Mouse (Mus musculus) forebrain, embryonic 15.5 days (tissue): ENCODE results near the gene Qrich2. TPM values are rescaled to one million over a fixed set of nuclear protein-coding genes. Genes with fewer than 3 reads are reported as not detected.
"Not testable (repeated sequence)": the region's sequence is repeated elsewhere in the genome, so short reads cannot be mapped to it uniquely, and the experiment has no call there.

Source experiments
- ATAC-seq: fragments of 200-750 bp; cut with Nextera tagmentation; replicated peaks from 2 replicates; pipeline ENCODE4 v1.8.0; 2017; ENCODE audit warnings: mild to moderate bottlenecking, moderate TSS enrichment, moderate library complexity
- H3K27ac ChIP-seq: fragments of 300-500 bp; sonication (generic); replicated peaks from 2 replicates; pipeline ENCODE4 v1.5.1; 2015; ENCODE audit warnings: mild to moderate bottlenecking, inconsistent platforms
- H3K27me3 ChIP-seq: fragments of 300-500 bp; sonication (generic); 2 replicates; pipeline ENCODE4 v1.6.1; 2015; ENCODE audit warnings: inconsistent platforms
- H3K36me3 ChIP-seq: fragments of 300-500 bp; sonication (generic); 2 replicates; pipeline ENCODE4 v1.6.1; 2015; ENCODE audit warnings: mild to moderate bottlenecking, inconsistent platforms
- H3K4me1 ChIP-seq: fragments of 300-500 bp; sonication (generic); 2 replicates; pipeline ENCODE4 v1.6.1; 2015; ENCODE audit warnings: inconsistent platforms
- H3K4me2 ChIP-seq: fragments of 300-500 bp; sonication (generic); replicated peaks from 2 replicates; pipeline ENCODE4 v1.6.1; 2015; ENCODE audit warnings: mild to moderate bottlenecking, inconsistent platforms
- H3K4me3 ChIP-seq: fragments of 300-500 bp; sonication (generic); 2 replicates; pipeline ENCODE4 v1.5.1; 2015; ENCODE audit warnings: mild to moderate bottlenecking, inconsistent platforms
- H3K9ac ChIP-seq: fragments of 300-500 bp; sonication (generic); replicated peaks from 2 replicates; pipeline ENCODE4 v1.6.1; 2015; ENCODE audit warnings: mild to moderate bottlenecking, inconsistent platforms
- H3K9me3 ChIP-seq: fragments of 300-500 bp; sonication (generic); 2 replicates; pipeline ENCODE4 v1.6.1; 2016; ENCODE audit warnings: inconsistent platforms
- WGBS: fragments of 180-500 bp; shearing (Covaris S2); methylation state at CpG from one replicate; pipeline ENCODE4 v1.1.7; 2015; ENCODE audit warnings: mixed read lengths; 5-methylcytosine and 5-hydroxymethylcytosine counted together
- polyA plus RNA-seq: library from polyadenylated mRNA; unstranded; fragments of >200 nt; fragmentation: Nextera tagmentation; extraction: Ambion mirVana; gene quantifications from 2 replicates; pipeline ENCODE4 v1.2.1, GENCODE M21; 2015

Gene Qrich2
- polyA plus RNA-seq, 1 experiment from 2014 or later, result not detected

- Histone ChIP-seq H3K36me3 (no peaks in the 10 kb centered on the region), H3K4me2 (no peak overlapping the region), H3K9me3 (no peaks in the 10 kb centered on the region), H3K27me3 (no peaks in the 10 kb centered on the region), H3K27ac (no peak overlapping the region), H3K4me1 (no peaks in the 10 kb centered on the region), H3K4me3 (no peak overlapping the region), H3K9ac (no peak overlapping the region)
- WGBS, result 92% methylated on average over 2 of the region's 2 CpGs
- no peak for ATAC-seq
Observed at GRCm38 (mm10) chr11:116422562-116422961, 43.5 kb downstream of the Qrich2 start.

GRCm38 (mm10) chr11:116421102-116421501 is 44.9 kb downstream of the Qrich2 start:
- 77% methylated on average over 6 of the region's 6 CpGs for WGBS
- no peak overlapping the region for H3K4me3 ChIP-seq
- H3K4me1 ChIP-seq, result no peaks in the 10 kb centered on the region
- H3K9ac ChIP-seq, result no peak overlapping the region
- H3K27ac ChIP-seq, result no peak overlapping the region
- H3K27me3 ChIP-seq, result no peaks in the 10 kb centered on the region
- H3K9me3 ChIP-seq, result no peaks in the 10 kb centered on the region
- no peaks in the 10 kb centered on the region for H3K36me3 ChIP-seq
- ATAC-seq, result no peak
- no peak overlapping the region for H3K4me2 ChIP-seq

GRCm38 (mm10) chr11:116418841-116419462 is 47.1 kb downstream of the Qrich2 start:
- H3K9ac ChIP-seq, result no peak overlapping the region
- H3K9me3 ChIP-seq, result no peaks in the 10 kb centered on the region
- WGBS, result 86% methylated on average over 6 of the region's 6 CpGs
- no peaks in the 10 kb centered on the region for H3K4me1 ChIP-seq
- no peak overlapping the region for H3K4me3 ChIP-seq
- no peaks in the 10 kb centered on the region for H3K27me3 ChIP-seq
- no peaks in the 10 kb centered on the region for H3K36me3 ChIP-seq
- no peak overlapping the region for H3K4me2 ChIP-seq
- no peak overlapping the region for H3K27ac ChIP-seq
- no peak for ATAC-seq

GRCm38 (mm10) chr11:116418194-116418840 is 47.7 kb downstream of the Qrich2 start:
- peaks cover 5% of the 10 kb centered on the region for H3K4me1 ChIP-seq
- WGBS, result 30% methylated on average over 2 of the region's 2 CpGs
- ATAC-seq, result no peak

GRCm38 (mm10) chr11:116417054-116417453 is 49.0 kb downstream of the Qrich2 start:
- no peak for ATAC-seq
- no peaks in the 10 kb centered on the region for H3K27me3 ChIP-seq
- 83% methylated on average over 5 of the region's 5 CpGs for WGBS
- no peak overlapping the region for H3K4me2 ChIP-seq
- no peak overlapping the region for H3K4me3 ChIP-seq
- no peaks in the 10 kb centered on the region for H3K9me3 ChIP-seq
- H3K36me3 ChIP-seq, result no peaks in the 10 kb centered on the region
- H3K9ac ChIP-seq, result no peak overlapping the region
- no peak overlapping the region for H3K27ac ChIP-seq
- peaks cover 6% of the 10 kb centered on the region for H3K4me1 ChIP-seq

More at GRCm38 (mm10) chr11:116418194-116418840, 47.7 kb downstream of the Qrich2 start:
- Histone ChIP-seq H3K27me3 (no peaks in the 10 kb centered on the region), H3K27ac (no peak overlapping the region), H3K36me3 (no peaks in the 10 kb centered on the region), H3K9me3 (no peaks in the 10 kb centered on the region), H3K9ac (no peak overlapping the region), H3K4me2 (no peak overlapping the region), H3K4me3 (no peak overlapping the region)

GRCm38 (mm10) chr11:116416196-116416943 is 49.7 kb downstream of the Qrich2 start:
- Histone ChIP-seq H3K4me3 (no peak overlapping the region), H3K36me3 (no peaks in the 10 kb centered on the region), H3K9me3 (no peaks in the 10 kb centered on the region), H3K27ac (no peak overlapping the region), H3K4me2 (no peak overlapping the region), H3K9ac (no peak overlapping the region), H3K4me1 (peaks cover 13% of the 10 kb centered on the region), H3K27me3 (no peaks in the 10 kb centered on the region)
- WGBS, result 76% methylated on average over 6 of the region's 6 CpGs
- ATAC-seq, result no peak

GRCm38 (mm10) chr11:116413631-116414022 is 52.4 kb downstream of the Qrich2 start:
- Histone ChIP-seq H3K4me3 (peak overlapping the region; percentile 83), H3K36me3 (no peaks in the 10 kb centered on the region), H3K4me1 (peaks cover 23% of the 10 kb centered on the region), H3K27ac (peak overlapping the region; percentile 95), H3K4me2 (peak overlapping the region; percentile 92), H3K9me3 (no peaks in the 10 kb centered on the region), H3K27me3 (no peaks in the 10 kb centered on the region), H3K9ac (peak overlapping the region; percentile 84)
- ATAC-seq, result no peak; the same call in 1 of the 2 replicates
- 72% methylated on average over 4 of the region's 4 CpGs for WGBS

- no peaks in the 10 kb centered on the region for H3K9me3 ChIP-seq
- H3K27me3 ChIP-seq, result no peaks in the 10 kb centered on the region
- H3K4me3 ChIP-seq, result peak within 1 kb of the TSS; percentile 83
- H3K27ac ChIP-seq, result peak within 1 kb of the TSS; percentile 95
- H3K4me2 ChIP-seq, result peak within 1 kb of the TSS; percentile 92
- 2% methylated on average over 68 of the region's 82 CpGs for WGBS
- H3K36me3 ChIP-seq, result no peaks in the 10 kb centered on the region
- peak within 1 kb of the TSS; percentile 95 for H3K9ac ChIP-seq
- peaks cover 23% of the 10 kb centered on the region for H3K4me1 ChIP-seq
- ATAC-seq, result peak; percentile 98
Observed at GRCm38 (mm10) chr11:116412904-116413630, 53.0 kb downstream of the Qrich2 start, which contains the start of gene Rnf157. Rnf157 (minus strand) TSS chr11:116413032.

- no peaks in the 10 kb centered on the region for H3K9me3 ChIP-seq
- H3K27me3 ChIP-seq, result no peaks in the 10 kb centered on the region
- peak overlapping the region; percentile 95 for H3K27ac ChIP-seq
- H3K4me3 ChIP-seq, result peak overlapping the region; percentile 83
- H3K36me3 ChIP-seq, result no peaks in the 10 kb centered on the region
- peaks cover 23% of the 10 kb centered on the region for H3K4me1 ChIP-seq
- H3K9ac ChIP-seq, result peak overlapping the region; percentile 95
- H3K4me2 ChIP-seq, result peak overlapping the region; percentile 92
- WGBS, result under 1% methylated on average over 74 of the region's 76 CpGs
- peak; percentile 39 for ATAC-seq
Observed at GRCm38 (mm10) chr11:116412028-116412827, 53.8 kb downstream of the Qrich2 start.

GRCm38 (mm10) chr11:116411582-116411981 is 54.5 kb downstream of the Qrich2 start:
- no peaks in the 10 kb centered on the region for H3K36me3 ChIP-seq
- 6% methylated on average over 6 of the region's 6 CpGs for WGBS
- H3K4me1 ChIP-seq, result peaks cover 23% of the 10 kb centered on the region
- H3K27me3 ChIP-seq, result no peaks in the 10 kb centered on the region
- peak overlapping the region; percentile 83 for H3K4me3 ChIP-seq
- H3K4me2 ChIP-seq, result peak overlapping the region; percentile 92
- H3K27ac ChIP-seq, result peak overlapping the region; percentile 95
- no peak for ATAC-seq
- H3K9me3 ChIP-seq, result no peaks in the 10 kb centered on the region
- peak overlapping the region; percentile 95 for H3K9ac ChIP-seq

GRCm38 (mm10) chr11:116410415-116410814 is 55.6 kb downstream of the Qrich2 start:
- not testable (repeated sequence) for H3K36me3 ChIP-seq, H3K27me3 ChIP-seq, H3K4me3 ChIP-seq, H3K27ac ChIP-seq, H3K9ac ChIP-seq, ATAC-seq, H3K9me3 ChIP-seq
- 83% methylated on average over 4 of the region's 4 CpGs for WGBS
- Histone ChIP-seq H3K4me1 (peaks cover 23% of the 10 kb centered on the region), H3K4me2 (peak overlapping the region; percentile 92; the same call in 1 of the 2 replicates)
